Mouse (Mus musculus) megakaryocyte, embryonic 14.5 days (primary cell): ENCODE data around the gene Pramel1.

Experiments used
- FLI1 ChIP-seq: IDR thresholded peaks from 2 replicates; pipeline ENCODE4 v1.6.1; 2012; ENCODE audit warnings: low read length, inconsistent platforms, mixed read lengths
- GATA1 ChIP-seq: IDR thresholded peaks from 3 replicates; pipeline ENCODE4 v1.6.1; 2012; ENCODE audit warnings: mixed read lengths, low read length, inconsistent platforms, borderline replicate concordance

GRCm38 (mm10) chr4:143379931-143380715 lies 14.1 kb upstream of the Pramel1 start:
- TF ChIP-seq GATA1 (no peak), FLI1 (no peak)
